Mouse (Mus musculus) intestine, postnatal 0 days (tissue): ENCODE data around the gene Rap1gds1. TPM values are rescaled to one million over a fixed set of nuclear protein-coding genes. Genes with fewer than 3 reads are reported as not detected.

Experiments used
- ATAC-seq: fragments of 200-750 bp; cut with Nextera tagmentation; 2 replicates; pipeline ENCODE4 v1.8.0; 2017; ENCODE audit warnings: mild to moderate bottlenecking, moderate TSS enrichment, moderate library complexity
- H3K27ac ChIP-seq: fragments of 300-500 bp; sonication (generic); 2 replicates; pipeline ENCODE4 v1.5.1; 2014; ENCODE audit warnings: mild to moderate bottlenecking, low read depth, low read length, moderate library complexity
- H3K27me3 ChIP-seq: fragments of 300-500 bp; sonication (generic); replicated peaks from 2 replicates; pipeline ENCODE4 v1.6.1; 2014; ENCODE audit warnings: low read length, mixed read lengths; ENCODE audit not compliant: control insufficient read depth, insufficient read depth
- H3K36me3 ChIP-seq: fragments of 300-500 bp; sonication (generic); 2 replicates; pipeline ENCODE4 v1.6.1; 2014; ENCODE audit warnings: mild to moderate bottlenecking, moderate library complexity; ENCODE audit not compliant: control insufficient read depth, insufficient read depth
- H3K4me1 ChIP-seq: fragments of 300-500 bp; sonication (generic); replicated peaks from 2 replicates; pipeline ENCODE4 v1.6.1; 2014; ENCODE audit warnings: antibody characterized with exemption, low read length, mixed read lengths; ENCODE audit not compliant: control insufficient read depth, insufficient read depth
- H3K4me2 ChIP-seq: fragments of 300-500 bp; sonication (generic); replicated peaks from 2 replicates; pipeline ENCODE4 v1.6.1; 2014; ENCODE audit warnings: low read depth, mild to moderate bottlenecking, moderate library complexity
- H3K4me3 ChIP-seq: fragments of 300-500 bp; sonication (generic); 2 replicates; pipeline ENCODE4 v1.5.1; 2014; ENCODE audit warnings: low read depth, low read length
- H3K9ac ChIP-seq: fragments of 300-500 bp; sonication (generic); 2 replicates; pipeline ENCODE4 v1.6.1; 2014; ENCODE audit warnings: mild to moderate bottlenecking, low read depth, low read length
- H3K9me3 ChIP-seq: fragments of 300-500 bp; sonication (generic); 2 replicates; pipeline ENCODE4 v1.6.1; 2016; ENCODE audit warnings: mixed run types; ENCODE audit not compliant: control insufficient read depth
- CTCF ChIP-seq: sonication (generic); IDR thresholded peaks from 2 replicates; pipeline ENCODE4 v1.5.1; 2016; ENCODE audit warnings: low read depth, mild to moderate bottlenecking, control low read depth, antibody characterized with exemption, moderate library complexity
- WGBS: fragments of 180-500 bp; shearing (Covaris S2); extraction: QIAGEN DNeasy Blood & Tissue Kit; methylation state at CpG from one replicate; pipeline ENCODE4 v1.1.7; 2014; 5-methylcytosine and 5-hydroxymethylcytosine counted together
- polyA plus RNA-seq: library from polyadenylated mRNA; unstranded; fragments of >200 nt; fragmentation: Nextera tagmentation; extraction: Ambion mirVana; gene quantifications from 2 replicates; pipeline ENCODE4 v1.2.1, GENCODE M21; 2015

Gene Rap1gds1
- polyA plus RNA-seq, 1 experiment from 2014 or later, result 17.9 TPM

GRCm38 (mm10) chr3:139083778-139084539, 9.0 kb upstream of the Rap1gds1 start:
- Histone ChIP-seq H3K4me2 (no peak overlapping the region), H3K36me3 (no peaks in the 10 kb centered on the region), H3K9ac (no peak overlapping the region), H3K27me3 (0 out of 2 replicates have a peak, but pooled peaks cover 3% of the 10 kb centered on the region), H3K4me1 (no peaks in the 10 kb centered on the region), H3K9me3 (no peaks in the 10 kb centered on the region), H3K27ac (no peak overlapping the region), H3K4me3 (no peak overlapping the region)
- TF ChIP-seq CTCF, result no peak
- 37% methylated on average over 5 of the region's 5 CpGs for WGBS
- ATAC-seq, result no peak

- Histone ChIP-seq H3K27ac (no peak overlapping the region), H3K27me3 (no peaks in the 10 kb centered on the region), H3K9ac (no peak overlapping the region), H3K4me1 (no peaks in the 10 kb centered on the region), H3K36me3 (no peaks in the 10 kb centered on the region), H3K9me3 (no peaks in the 10 kb centered on the region), H3K4me3 (no peak overlapping the region), H3K4me2 (no peak overlapping the region)
- 87% methylated on average over 6 of the region's 6 CpGs for WGBS
- ATAC-seq, result no peak
- TF ChIP-seq CTCF, result no peak
These were observed 4.8 kb upstream of the Rap1gds1 start for GRCm38 (mm10) chr3:139079831-139080230.

GRCm38 (mm10) chr3:139078010-139078409, 3.0 kb upstream of the Rap1gds1 start:
- Histone ChIP-seq H3K27ac (no peak overlapping the region), H3K9ac (no peak overlapping the region), H3K4me2 (no peak overlapping the region)

GRCm38 (mm10) chr3:139076059-139076455, 1.1 kb upstream of the Rap1gds1 start:
- H3K4me2 ChIP-seq, result peak overlapping the region; percentile 98
- no peaks in the 10 kb centered on the region for H3K9me3 ChIP-seq
- TF ChIP-seq CTCF, result 0 out of 2 replicates have a peak, but pooled peaks have one; percentile 9
- peak overlapping the region; percentile 78 for H3K9ac ChIP-seq
- H3K4me1 ChIP-seq, result no peaks in the 10 kb centered on the region
- no peaks in the 10 kb centered on the region for H3K27me3 ChIP-seq
- peak overlapping the region; percentile 85 for H3K4me3 ChIP-seq
- no peak for ATAC-seq
- no peak overlapping the region for H3K27ac ChIP-seq
- 5% methylated on average over 7 of the region's 7 CpGs for WGBS
- H3K36me3 ChIP-seq, result no peaks in the 10 kb centered on the region

More at GRCm38 (mm10) chr3:139078010-139078409, 3.0 kb upstream of the Rap1gds1 start:
- Histone ChIP-seq H3K27me3 (no peaks in the 10 kb centered on the region), H3K9me3 (no peaks in the 10 kb centered on the region), H3K36me3 (no peaks in the 10 kb centered on the region), H3K4me1 (no peaks in the 10 kb centered on the region), H3K4me3 (no peak overlapping the region)
- peak; percentile 38 for TF ChIP-seq CTCF
- no peak for ATAC-seq
- 89% methylated on average over 3 of the region's 3 CpGs for WGBS

GRCm38 (mm10) chr3:139075333-139076058, 495 bp upstream of the Rap1gds1 start:
- H3K4me1 ChIP-seq, result no peaks in the 10 kb centered on the region
- peak overlapping the region; percentile 98 for H3K4me2 ChIP-seq
- ATAC-seq, result peak; percentile 99
- peak overlapping the region; percentile 78 for H3K9ac ChIP-seq
- TF ChIP-seq CTCF, result peak; percentile 27; the same call in 1 of the 2 replicates
- no peaks in the 10 kb centered on the region for H3K27me3 ChIP-seq
- no peaks in the 10 kb centered on the region for H3K9me3 ChIP-seq
- H3K36me3 ChIP-seq, result no peaks in the 10 kb centered on the region
- H3K27ac ChIP-seq, result peak overlapping the region; percentile 86
- peak overlapping the region; percentile 85 for H3K4me3 ChIP-seq
- under 1% methylated on average over 67 of the region's 72 CpGs for WGBS

GRCm38 (mm10) chr3:139073801-139074483, 1.1 kb downstream of the Rap1gds1 start:
- H3K36me3 ChIP-seq, result no peaks in the 10 kb centered on the region
- H3K4me1 ChIP-seq, result no peaks in the 10 kb centered on the region
- 2% methylated on average over 12 of the region's 12 CpGs for WGBS
- peak overlapping the region; percentile 85 for H3K4me3 ChIP-seq
- H3K27me3 ChIP-seq, result no peaks in the 10 kb centered on the region
- peak overlapping the region; percentile 90 for H3K27ac ChIP-seq
- peak overlapping the region; percentile 78 for H3K9ac ChIP-seq
- H3K9me3 ChIP-seq, result no peaks in the 10 kb centered on the region
- no peak for TF ChIP-seq CTCF
- no peak for ATAC-seq
- H3K4me2 ChIP-seq, result peak overlapping the region; percentile 98
